Mouse (Mus musculus): ENCODE results near the gene Isca1. TPM values are rescaled to one million over a fixed set of nuclear protein-coding genes. Genes with fewer than 3 reads are reported as not detected.

Isca1 gene
- polyA plus RNA-seq, 1 experiment from 2014 or later = 145 TPM

- ATAC-seq = no peak
- Histone ChIP-seq H3K9me3 (ENCODE audit: control insufficient read depth, low read length) (no peaks in the 10 kb centered on the region), H3K36me3 (ENCODE audit: control insufficient read depth, insufficient read depth) (no peaks in the 10 kb centered on the region; the same call in 1 of the 2 replicates), H3K4me3 (replicated peaks; ENCODE audit: low read length) (no peak overlapping the region), H3K4me2 (ENCODE audit: low read length) (no peak overlapping the region), H3K4me1 (replicated peaks; ENCODE audit: control insufficient read depth, insufficient read depth, low read length) (peaks cover 31% of the 10 kb centered on the region), H3K27ac (ENCODE audit: low read length) (no peak overlapping the region), H3K9ac (replicated peaks; ENCODE audit: low read depth, low read length) (no peak overlapping the region), H3K27me3 (replicated peaks; ENCODE audit: control insufficient read depth, insufficient read depth, low read length) (no peaks in the 10 kb centered on the region)
- 80% methylated on average over 11 of the region's 11 CpGs for WGBS
These were observed 2.7 kb downstream of the Isca1 start for GRCm38 (mm10) chr13:59766786-59767515.

- no peak overlapping the region for H3K4me2 ChIP-seq (ENCODE audit: low read length)
- H3K9me3 ChIP-seq (ENCODE audit: control insufficient read depth, low read length) = no peaks in the 10 kb centered on the region
These were observed 6.8 kb downstream of the Isca1 start for GRCm38 (mm10) chr13:59762791-59763190.

GRCm38 (mm10) chr13:59756906-59757305 is 12.7 kb downstream of the Isca1 start:
- no peak overlapping the region for H3K4me3 ChIP-seq (replicated peaks; ENCODE audit: low read length)
- no peak for ATAC-seq

More at GRCm38 (mm10) chr13:59762791-59763190, 6.8 kb downstream of the Isca1 start:
- 94% methylated on average over 7 of the region's 7 CpGs for WGBS
- Histone ChIP-seq H3K4me1 (replicated peaks; ENCODE audit: control insufficient read depth, insufficient read depth, low read length) (peaks cover 10% of the 10 kb centered on the region), H3K36me3 (ENCODE audit: control insufficient read depth, insufficient read depth) (peaks cover 5% of the 10 kb centered on the region; the same call in 1 of the 2 replicates), H3K9ac (replicated peaks; ENCODE audit: low read depth, low read length) (no peak overlapping the region), H3K27me3 (replicated peaks; ENCODE audit: control insufficient read depth, insufficient read depth, low read length) (no peaks in the 10 kb centered on the region), H3K4me3 (replicated peaks; ENCODE audit: low read length) (no peak overlapping the region), H3K27ac (ENCODE audit: low read length) (no peak overlapping the region)
- ATAC-seq = no peak

GRCm38 (mm10) chr13:59750310-59750709 is 19.3 kb downstream of the Isca1 start:
- WGBS = 91% methylated on average over 12 of the region's 12 CpGs
- Histone ChIP-seq H3K27ac (ENCODE audit: low read length) (no peak overlapping the region), H3K36me3 (ENCODE audit: control insufficient read depth, insufficient read depth) (peaks cover 6% of the 10 kb centered on the region; the same call in 1 of the 2 replicates), H3K9ac (replicated peaks; ENCODE audit: low read depth, low read length) (no peak overlapping the region), H3K9me3 (ENCODE audit: control insufficient read depth, low read length) (no peaks in the 10 kb centered on the region), H3K4me2 (ENCODE audit: low read length) (no peak overlapping the region), H3K27me3 (replicated peaks; ENCODE audit: control insufficient read depth, insufficient read depth, low read length) (no peaks in the 10 kb centered on the region), H3K4me3 (replicated peaks; ENCODE audit: low read length) (no peak overlapping the region), H3K4me1 (replicated peaks; ENCODE audit: control insufficient read depth, insufficient read depth, low read length) (no peaks in the 10 kb centered on the region)
- ATAC-seq = no peak

More at GRCm38 (mm10) chr13:59756906-59757305, 12.7 kb downstream of the Isca1 start:
- no peaks in the 10 kb centered on the region for H3K4me1 ChIP-seq (replicated peaks; ENCODE audit: control insufficient read depth, insufficient read depth, low read length)
- WGBS = 93% methylated on average over 7 of the region's 7 CpGs
- H3K9ac ChIP-seq (replicated peaks; ENCODE audit: low read depth, low read length) = no peak overlapping the region
- peaks cover 10% of the 10 kb centered on the region for H3K36me3 ChIP-seq (ENCODE audit: control insufficient read depth, insufficient read depth)
- no peak overlapping the region for H3K4me2 ChIP-seq (ENCODE audit: low read length)
- no peak overlapping the region for H3K27ac ChIP-seq (ENCODE audit: low read length)
- no peaks in the 10 kb centered on the region for H3K9me3 ChIP-seq (ENCODE audit: control insufficient read depth, low read length)
- no peaks in the 10 kb centered on the region for H3K27me3 ChIP-seq (replicated peaks; ENCODE audit: control insufficient read depth, insufficient read depth, low read length)

- Histone ChIP-seq H3K4me3 (replicated peaks; ENCODE audit: low read length) (no peak within 1 kb of the TSS), H3K9ac (replicated peaks; ENCODE audit: low read depth, low read length) (no peak within 1 kb of the TSS), H3K4me2 (ENCODE audit: low read length) (no peak within 1 kb of the TSS), H3K36me3 (ENCODE audit: control insufficient read depth, insufficient read depth) (no peaks in the 10 kb centered on the region), H3K27ac (ENCODE audit: low read length) (no peak within 1 kb of the TSS), H3K4me1 (replicated peaks; ENCODE audit: control insufficient read depth, insufficient read depth, low read length) (no peaks in the 10 kb centered on the region), H3K27me3 (replicated peaks; ENCODE audit: control insufficient read depth, insufficient read depth, low read length) (no peaks in the 10 kb centered on the region), H3K9me3 (ENCODE audit: control insufficient read depth, low read length) (no peaks in the 10 kb centered on the region)
- 79% methylated on average over 9 of the region's 9 CpGs for WGBS
- no peak for ATAC-seq
These were observed 22.9 kb downstream of the Isca1 start, which contains the start of gene 1700014D04Rik for GRCm38 (mm10) chr13:59746711-59747110. Gene 1700014D04Rik, minus strand, starts transcription at chr13:59746752.

- ATAC-seq = no peak
- H3K9me3 ChIP-seq (ENCODE audit: control insufficient read depth, low read length) = no peaks in the 10 kb centered on the region
- H3K4me1 ChIP-seq (replicated peaks; ENCODE audit: control insufficient read depth, insufficient read depth, low read length) = no peaks in the 10 kb centered on the region
- H3K4me3 ChIP-seq (replicated peaks; ENCODE audit: low read length) = no peak overlapping the region
- no peak overlapping the region for H3K9ac ChIP-seq (replicated peaks; ENCODE audit: low read depth, low read length)
- WGBS = 80% methylated on average over 6 of the region's 6 CpGs
- H3K36me3 ChIP-seq (ENCODE audit: control insufficient read depth, insufficient read depth) = no peaks in the 10 kb centered on the region
- no peak overlapping the region for H3K4me2 ChIP-seq (ENCODE audit: low read length)
- H3K27me3 ChIP-seq (replicated peaks; ENCODE audit: control insufficient read depth, insufficient read depth, low read length) = no peaks in the 10 kb centered on the region
- H3K27ac ChIP-seq (ENCODE audit: low read length) = no peak overlapping the region
These were observed 23.4 kb downstream of the Isca1 start for GRCm38 (mm10) chr13:59746164-59746563.

- 89% methylated on average over 6 of the region's 6 CpGs for WGBS
- no peaks in the 10 kb centered on the region for H3K9me3 ChIP-seq (ENCODE audit: control insufficient read depth, low read length)
- ATAC-seq = no peak
These were observed 24.1 kb downstream of the Isca1 start for GRCm38 (mm10) chr13:59745462-59745861.

GRCm38 (mm10) chr13:59741697-59742096 is 27.9 kb downstream of the Isca1 start:
- Histone ChIP-seq H3K4me2 (ENCODE audit: low read length) (no peak overlapping the region), H3K27ac (ENCODE audit: low read length) (no peak overlapping the region), H3K4me1 (replicated peaks; ENCODE audit: control insufficient read depth, insufficient read depth, low read length) (no peaks in the 10 kb centered on the region), H3K9ac (replicated peaks; ENCODE audit: low read depth, low read length) (no peak overlapping the region), H3K9me3 (ENCODE audit: control insufficient read depth, low read length) (no peaks in the 10 kb centered on the region), H3K4me3 (replicated peaks; ENCODE audit: low read length) (no peak overlapping the region), H3K36me3 (ENCODE audit: control insufficient read depth, insufficient read depth) (no peaks in the 10 kb centered on the region), H3K27me3 (replicated peaks; ENCODE audit: control insufficient read depth, insufficient read depth, low read length) (no peaks in the 10 kb centered on the region)
- 80% methylated on average over 10 of the region's 10 CpGs for WGBS
- no peak for ATAC-seq

More at GRCm38 (mm10) chr13:59745462-59745861, 24.1 kb downstream of the Isca1 start:
- H3K4me2 ChIP-seq (ENCODE audit: low read length) = no peak overlapping the region
- H3K36me3 ChIP-seq (ENCODE audit: control insufficient read depth, insufficient read depth) = no peaks in the 10 kb centered on the region
- no peak overlapping the region for H3K27ac ChIP-seq (ENCODE audit: low read length)
- H3K4me1 ChIP-seq (replicated peaks; ENCODE audit: control insufficient read depth, insufficient read depth, low read length) = no peaks in the 10 kb centered on the region
- H3K4me3 ChIP-seq (replicated peaks; ENCODE audit: low read length) = no peak overlapping the region
- no peak overlapping the region for H3K9ac ChIP-seq (replicated peaks; ENCODE audit: low read depth, low read length)
- H3K27me3 ChIP-seq (replicated peaks; ENCODE audit: control insufficient read depth, insufficient read depth, low read length) = no peaks in the 10 kb centered on the region

GRCm38 (mm10) chr13:59741096-59741495 is 28.5 kb downstream of the Isca1 start:
- Histone ChIP-seq H3K27ac (ENCODE audit: low read length) (no peak overlapping the region), H3K4me2 (ENCODE audit: low read length) (no peak overlapping the region), H3K9ac (replicated peaks; ENCODE audit: low read depth, low read length) (no peak overlapping the region), H3K4me3 (replicated peaks; ENCODE audit: low read length) (no peak overlapping the region), H3K9me3 (ENCODE audit: control insufficient read depth, low read length) (no peaks in the 10 kb centered on the region), H3K36me3 (ENCODE audit: control insufficient read depth, insufficient read depth) (no peaks in the 10 kb centered on the region), H3K27me3 (replicated peaks; ENCODE audit: control insufficient read depth, insufficient read depth, low read length) (no peaks in the 10 kb centered on the region), H3K4me1 (replicated peaks; ENCODE audit: control insufficient read depth, insufficient read depth, low read length) (no peaks in the 10 kb centered on the region)
- WGBS = 87% methylated on average over 11 of the region's 11 CpGs
- ATAC-seq = no peak
